Mouse (Mus musculus): ENCODE results near the gene Tjp3. TPM values are rescaled to one million over a fixed set of nuclear protein-coding genes. Genes with fewer than 3 reads are reported as not detected.

Tjp3 gene
- not detected for total RNA-seq (2021)

DNA sequence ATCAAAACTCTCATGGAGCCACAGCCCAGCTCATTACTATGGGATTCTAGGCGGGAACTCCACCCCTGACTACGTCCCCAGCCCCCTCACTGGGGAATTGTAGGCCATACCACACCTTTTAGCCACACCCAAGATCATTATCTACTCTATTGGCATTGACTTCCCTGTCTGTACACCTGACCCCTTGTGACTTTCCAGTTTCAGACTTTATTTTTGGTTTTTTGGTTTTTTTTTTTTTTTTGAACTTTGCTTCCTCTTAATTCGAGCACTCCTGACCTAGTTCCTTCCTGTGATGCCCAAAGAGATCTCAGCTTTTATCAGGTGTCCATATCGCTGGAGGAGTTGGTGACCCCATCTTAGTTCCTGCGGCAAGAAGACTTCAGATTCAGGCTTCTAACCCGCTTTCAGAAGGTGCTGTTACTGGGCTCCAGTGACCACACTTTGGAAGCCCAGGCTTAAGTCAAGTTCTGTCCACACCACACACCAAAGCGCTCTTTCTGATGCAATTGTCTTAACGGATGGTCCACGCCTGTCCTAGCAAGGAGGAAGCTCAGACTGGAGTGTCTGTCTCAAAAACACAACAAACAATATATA is at the start of gene Tjp3:
Gene Tjp3, minus strand, starts transcription at position 71 of the 594 bp plus-strand sequence.
- DNase-seq (ENCODE audit: low spot score) = no peak
- intact Hi-C loops (cut with DNase I) = loop anchor here (2.0 kb wide), 2 partner anchors 29 to 49 kb away; partner anchors contain the start of gene Cactin

DNA sequence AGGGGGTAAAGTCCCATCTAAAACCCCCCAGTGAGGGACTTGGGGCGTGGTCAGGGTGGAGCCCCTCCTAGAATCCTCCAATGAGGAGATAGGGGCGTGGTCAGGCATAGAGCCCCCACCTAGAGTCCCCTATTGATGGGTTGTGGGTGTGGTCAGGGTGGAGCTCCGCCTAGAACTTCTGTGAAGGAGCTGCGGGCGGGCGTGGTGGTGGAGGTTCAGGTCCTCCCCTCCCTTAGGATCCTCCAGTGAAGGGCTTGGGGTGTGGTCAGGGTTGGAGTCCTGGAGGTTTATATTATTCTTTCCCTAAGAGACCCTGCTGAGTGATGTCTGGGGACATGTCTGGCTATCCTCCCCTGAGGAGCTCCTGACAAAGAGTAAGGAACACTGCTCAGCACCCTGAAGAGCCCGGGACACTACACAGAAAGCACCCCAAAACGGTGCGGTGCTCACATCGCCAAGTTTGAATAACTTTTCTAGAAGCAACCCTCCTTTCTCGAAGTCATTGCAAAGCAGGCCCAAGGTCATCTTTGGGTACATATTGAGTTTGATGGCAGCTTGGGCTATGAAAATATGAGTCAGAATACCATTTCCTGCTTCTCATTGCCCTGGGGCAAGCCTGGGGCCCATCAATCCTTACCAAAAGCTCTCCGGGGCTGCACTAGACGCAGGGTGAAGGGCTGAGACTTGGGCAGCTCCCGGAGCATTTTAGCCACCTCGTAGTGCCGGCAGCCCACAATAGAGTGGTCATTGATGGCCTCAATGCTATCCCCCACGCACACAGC is 49.4 kb upstream of the Tjp3 start:
- DNase-seq (ENCODE audit: low spot score) = no peak
- intact Hi-C loops (cut with DNase I) = loop anchor here (2.0 kb wide), 1 partner anchor 50 kb away; the partner anchor contains the start of gene Tjp3

DNA sequence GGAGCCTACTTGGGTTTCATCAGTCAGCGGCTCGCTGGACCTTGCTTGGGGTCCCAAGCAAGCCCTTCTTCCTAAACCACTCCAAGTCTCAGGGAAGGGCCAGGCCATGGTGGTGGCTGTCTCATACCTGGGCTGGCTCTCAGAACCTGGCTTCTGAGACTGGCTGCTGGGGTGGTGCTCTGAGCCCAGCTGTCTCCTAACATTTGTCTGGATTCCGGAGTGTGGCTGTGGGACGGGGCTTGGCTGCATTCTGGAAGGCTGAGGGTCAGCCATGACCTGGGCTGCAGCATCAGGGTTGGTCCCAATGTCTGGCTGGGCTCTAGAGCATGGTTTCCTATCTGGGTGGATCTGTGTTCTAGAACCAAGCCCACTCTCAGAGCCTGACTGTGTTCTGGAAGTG is 45.2 kb upstream of the Tjp3 start:
- DNase-seq (ENCODE audit: low spot score) = no peak
- intact Hi-C loops (cut with DNase I) = no loop called here

DNA sequence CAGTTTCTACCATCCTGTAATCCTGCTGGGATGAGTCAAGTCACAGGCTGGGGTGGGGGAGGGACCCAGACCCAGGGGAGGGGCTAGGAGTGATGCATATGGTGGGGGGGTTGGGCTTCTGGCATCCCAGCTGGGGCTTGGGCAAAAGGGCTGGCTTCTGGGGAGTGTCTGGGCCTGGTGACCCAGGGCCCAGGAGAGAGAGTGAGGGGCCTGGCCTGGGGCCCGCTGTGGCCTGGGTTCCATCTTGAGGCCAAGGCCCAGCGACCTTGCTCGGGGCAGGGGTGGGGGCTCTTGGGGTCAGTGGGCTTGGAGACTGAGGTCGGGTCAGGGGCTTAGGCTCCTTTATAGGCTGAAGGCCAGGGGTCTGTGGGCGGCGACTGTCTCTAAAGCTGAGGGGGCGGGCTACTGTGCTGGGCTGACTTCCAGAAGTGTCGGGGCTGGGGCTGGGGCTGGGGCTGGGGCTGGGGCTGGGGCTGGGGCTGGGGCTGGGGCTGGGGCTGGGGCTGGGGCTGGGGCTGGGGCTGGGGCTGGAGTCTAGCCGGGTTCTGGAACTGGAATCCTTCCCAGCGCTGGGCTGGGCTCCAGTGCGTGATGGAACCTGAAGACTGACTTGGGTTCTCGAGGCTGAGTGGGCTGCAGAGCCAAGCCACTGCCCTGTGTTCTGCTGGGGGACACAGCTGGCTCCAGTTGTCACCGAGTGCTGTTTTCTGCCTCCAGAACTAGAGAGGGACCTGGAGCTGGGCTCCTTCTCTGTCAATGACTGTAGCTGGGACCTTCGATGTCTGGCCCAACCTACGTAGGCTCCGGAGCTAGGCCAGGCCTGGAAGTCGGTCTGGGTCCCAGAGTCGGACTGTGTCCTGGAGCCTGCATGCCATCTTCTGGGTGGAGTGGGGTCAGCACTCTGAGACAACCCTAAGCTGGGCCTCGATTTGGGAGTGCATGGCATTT is 44.3 kb upstream of the Tjp3 start:
- no peak for DNase-seq (ENCODE audit: low spot score)
- intact Hi-C loops (cut with DNase I) = no loop called here

DNA sequence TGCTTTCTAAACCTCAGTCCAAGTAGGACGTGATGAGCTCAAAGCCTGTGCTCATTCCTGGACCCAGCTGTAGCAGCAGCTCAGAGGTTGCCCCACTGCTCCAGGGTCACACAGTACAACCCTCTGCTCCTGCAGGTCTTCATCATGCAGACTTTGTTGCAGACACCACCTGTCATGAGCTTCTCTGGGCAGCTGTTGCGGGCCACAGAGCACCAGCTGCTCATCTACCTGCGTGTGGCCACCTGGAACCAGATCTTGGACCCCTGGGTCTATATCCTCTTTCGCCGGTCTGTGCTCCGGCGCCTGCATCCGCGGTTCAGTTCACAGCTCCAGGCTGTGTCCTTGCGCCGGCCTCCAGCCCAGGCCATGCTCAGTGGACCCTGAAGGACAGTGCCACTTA is 42.9 kb upstream of the Tjp3 start:
- DNase-seq (ENCODE audit: low spot score) = no peak
- intact Hi-C loops (cut with DNase I) = no loop called here

DNA sequence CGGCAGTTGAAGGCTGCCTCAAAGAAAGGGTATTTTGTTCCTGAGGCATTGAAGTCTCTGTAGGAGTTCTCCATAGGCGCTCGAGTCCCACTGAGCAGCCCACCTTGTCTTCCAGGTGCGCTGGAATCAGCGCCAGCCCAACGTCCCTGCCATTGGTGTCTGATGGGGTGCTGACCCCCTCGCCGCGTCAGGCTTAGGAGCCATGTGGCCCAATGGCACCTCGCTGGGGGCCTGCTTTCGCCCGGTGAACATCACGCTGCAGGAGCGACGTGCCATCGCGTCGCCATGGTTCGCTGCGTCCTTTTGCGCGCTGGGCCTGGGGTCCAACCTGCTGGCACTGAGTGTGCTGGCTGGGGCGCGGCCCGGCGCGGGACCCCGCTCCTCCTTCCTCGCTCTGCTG is 40.9 kb upstream of the Tjp3 start:
- DNase-seq (ENCODE audit: low spot score) = no peak
- intact Hi-C loops (cut with DNase I) = no loop called here

DNA sequence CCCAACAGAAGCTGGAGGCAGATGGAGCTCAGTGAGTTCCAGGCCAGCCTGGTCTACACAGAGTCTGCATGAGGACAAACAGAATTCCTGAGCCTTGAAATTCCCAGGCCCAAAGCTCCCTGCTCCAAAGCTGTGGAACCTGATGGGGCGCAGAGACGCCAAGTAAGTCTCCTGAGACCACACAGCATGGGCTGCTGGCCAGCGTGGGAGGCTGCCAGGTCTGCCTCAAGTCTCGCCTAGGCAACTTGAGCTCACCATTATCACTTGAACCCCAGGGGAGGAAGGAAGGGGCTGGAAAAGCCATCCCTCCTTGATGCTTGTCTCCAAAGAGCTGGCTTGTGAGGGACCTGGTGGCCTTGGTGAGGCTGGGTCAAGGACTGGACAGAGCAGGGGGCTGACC is 38.6 kb upstream of the Tjp3 start:
- intact Hi-C loops (cut with DNase I) = no loop called here
- DNase-seq (ENCODE audit: low spot score) = peak; percentile 70

DNA sequence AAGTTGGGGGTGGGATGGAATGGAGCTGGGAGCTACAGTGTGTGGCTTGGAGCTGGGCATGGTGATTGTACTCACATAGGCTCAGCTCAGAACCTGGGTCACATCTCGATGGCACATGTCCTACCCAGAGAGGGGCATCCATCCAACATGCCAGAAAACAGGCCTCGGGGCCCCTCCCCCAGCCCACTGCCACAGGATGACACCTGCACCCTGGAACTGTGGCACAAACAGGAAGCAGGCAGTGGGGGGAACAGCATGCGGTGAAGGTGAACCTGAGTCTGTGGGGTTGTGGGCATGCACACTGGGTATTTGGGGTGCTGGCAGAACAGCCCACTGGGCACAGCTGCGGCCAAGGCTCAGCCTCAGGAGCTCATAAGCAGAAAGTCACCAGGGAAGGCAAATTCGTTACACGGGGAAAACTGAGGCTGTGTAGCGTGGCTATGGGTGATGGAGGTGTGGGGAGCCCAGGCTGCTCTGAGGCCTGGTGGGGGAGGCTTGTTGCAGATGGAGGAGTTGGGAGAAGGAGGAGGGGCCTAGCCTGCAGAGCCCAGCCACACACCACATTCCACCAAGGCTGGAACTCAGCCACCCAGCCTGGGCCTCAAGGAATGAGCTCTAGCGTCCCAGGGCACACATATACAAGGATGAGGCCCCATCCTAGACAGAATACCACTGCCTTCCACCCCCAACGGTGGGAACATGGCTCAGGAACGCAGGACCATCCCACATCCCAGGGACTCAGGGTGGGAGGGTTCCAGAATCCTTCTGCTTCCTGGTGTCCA is 38.0 kb upstream of the Tjp3 start:
- intact Hi-C loops (cut with DNase I) = loop anchor here (2.0 kb wide), 1 partner anchor 75 kb away; no protein-coding TSS in a partner anchor
- no peak for DNase-seq (ENCODE audit: low spot score)

DNA sequence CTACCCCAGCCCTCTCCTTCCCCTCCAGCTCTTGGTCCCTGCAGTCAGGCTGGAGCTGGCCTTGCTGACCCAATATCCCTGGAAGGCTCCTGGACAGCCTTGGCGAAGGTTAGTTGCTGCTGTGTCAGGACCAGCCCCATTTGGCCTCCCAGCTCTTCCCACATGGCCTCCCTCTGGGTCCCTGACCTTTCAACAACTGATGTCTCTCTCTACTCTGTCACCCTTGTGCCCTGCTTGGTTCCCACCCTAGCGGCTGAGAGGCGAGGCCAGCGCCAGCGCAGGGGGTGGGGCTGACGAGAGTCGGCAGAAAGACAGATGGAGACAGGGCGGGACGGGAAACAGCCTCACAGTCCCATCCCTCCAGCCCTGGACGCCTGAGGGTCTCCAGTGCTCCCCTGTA is 37.0 kb upstream of the Tjp3 start, which contains the start of gene Tbxa2r:
Gene Tbxa2r, plus strand, starts transcription at position 346 of the 400 bp plus-strand sequence.
- DNase-seq (ENCODE audit: low spot score) = peak; percentile 73
- intact Hi-C loops (cut with DNase I) = loop anchor here (2.0 kb wide), 1 partner anchor 76 kb away; no protein-coding TSS in a partner anchor

DNA sequence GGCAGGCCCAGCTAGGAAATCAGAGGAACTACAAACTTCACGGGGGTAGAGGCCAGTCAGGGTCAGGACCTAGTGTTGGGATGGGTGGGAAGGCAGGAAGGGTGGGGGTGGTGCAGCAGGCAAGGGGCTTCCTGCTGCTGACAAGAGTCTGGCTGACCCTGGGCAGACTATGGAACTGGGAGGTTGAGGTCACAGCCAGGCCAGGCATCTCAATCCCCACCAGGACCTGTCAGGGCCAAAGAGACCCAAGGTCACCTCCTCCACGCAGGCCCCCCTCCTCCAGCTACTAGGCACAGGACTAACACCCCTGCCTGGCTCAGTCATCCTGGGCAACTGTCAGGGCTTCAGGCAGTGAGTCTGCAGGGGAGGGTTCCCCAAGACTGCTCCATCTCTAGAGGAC is 36.6 kb upstream of the Tjp3 start:
- intact Hi-C loops (cut with DNase I) = loop anchor here (2.0 kb wide), 1 partner anchor 77 kb away; no protein-coding TSS in a partner anchor
- DNase-seq (ENCODE audit: low spot score) = no peak

DNA sequence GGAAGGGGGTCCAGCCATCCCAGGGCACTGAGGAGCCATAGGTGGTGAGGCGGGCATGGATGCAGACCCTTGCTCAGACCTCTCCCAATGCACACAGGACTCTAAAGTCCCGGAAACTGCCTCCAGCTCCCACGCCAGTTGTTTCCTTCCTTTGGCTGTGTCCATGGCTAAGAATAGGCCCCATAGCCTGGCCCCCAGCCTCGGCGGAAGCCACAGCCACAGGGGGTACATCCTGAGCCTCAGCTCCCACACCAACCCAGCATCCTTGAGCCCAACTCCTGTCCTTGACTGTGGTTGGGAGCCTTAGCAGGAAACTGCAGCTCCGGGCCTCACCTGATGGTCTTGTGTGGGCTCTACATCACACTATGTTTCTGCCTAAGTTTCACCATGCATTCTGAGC is 35.5 kb upstream of the Tjp3 start:
- peak; percentile 62 for DNase-seq (ENCODE audit: low spot score)
- intact Hi-C loops (cut with DNase I) = no loop called here

DNA sequence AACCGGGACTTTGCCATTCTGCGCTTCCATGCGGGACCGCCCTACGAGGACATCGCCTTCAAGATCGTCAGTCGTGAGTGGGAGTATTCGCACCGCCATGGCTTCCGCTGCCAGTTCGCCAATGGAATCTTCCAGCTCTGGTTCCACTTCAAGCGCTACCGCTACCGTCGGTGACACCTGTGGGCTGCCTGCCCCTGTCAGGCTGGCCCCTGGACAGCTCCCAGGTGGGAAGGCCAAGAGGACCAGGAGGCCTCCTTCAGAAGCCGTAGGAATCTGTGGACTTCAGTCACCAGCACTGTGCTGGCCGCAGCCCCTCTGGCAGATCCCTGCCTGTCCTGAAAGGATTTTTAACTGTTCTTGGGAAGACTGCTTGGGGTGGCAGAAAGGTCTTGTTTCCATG is 34.4 kb upstream of the Tjp3 start:
- intact Hi-C loops (cut with DNase I) = no loop called here
- no peak for DNase-seq (ENCODE audit: low spot score)

DNA sequence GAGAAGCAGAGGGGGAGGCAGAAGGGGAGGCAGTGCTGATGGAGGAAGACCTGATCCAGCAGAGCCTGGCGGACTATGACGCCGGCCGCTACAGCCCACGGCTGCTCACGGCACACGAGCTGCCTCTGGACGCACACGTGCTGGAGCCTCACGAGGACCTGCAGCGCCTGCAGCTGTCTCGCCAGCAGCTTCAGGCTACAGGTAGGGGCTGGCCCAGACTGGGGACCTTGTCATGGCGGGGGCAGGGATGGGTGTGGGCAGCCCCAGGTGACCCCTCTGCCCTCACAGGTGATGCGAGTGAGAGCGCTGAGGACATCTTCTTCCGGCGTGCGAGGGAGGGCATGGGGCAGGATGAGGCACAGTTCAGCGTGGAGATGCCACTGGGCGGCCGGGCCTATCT is 33.8 kb upstream of the Tjp3 start:
- intact Hi-C loops (cut with DNase I) = no loop called here
- no peak for DNase-seq (ENCODE audit: low spot score)

DNA sequence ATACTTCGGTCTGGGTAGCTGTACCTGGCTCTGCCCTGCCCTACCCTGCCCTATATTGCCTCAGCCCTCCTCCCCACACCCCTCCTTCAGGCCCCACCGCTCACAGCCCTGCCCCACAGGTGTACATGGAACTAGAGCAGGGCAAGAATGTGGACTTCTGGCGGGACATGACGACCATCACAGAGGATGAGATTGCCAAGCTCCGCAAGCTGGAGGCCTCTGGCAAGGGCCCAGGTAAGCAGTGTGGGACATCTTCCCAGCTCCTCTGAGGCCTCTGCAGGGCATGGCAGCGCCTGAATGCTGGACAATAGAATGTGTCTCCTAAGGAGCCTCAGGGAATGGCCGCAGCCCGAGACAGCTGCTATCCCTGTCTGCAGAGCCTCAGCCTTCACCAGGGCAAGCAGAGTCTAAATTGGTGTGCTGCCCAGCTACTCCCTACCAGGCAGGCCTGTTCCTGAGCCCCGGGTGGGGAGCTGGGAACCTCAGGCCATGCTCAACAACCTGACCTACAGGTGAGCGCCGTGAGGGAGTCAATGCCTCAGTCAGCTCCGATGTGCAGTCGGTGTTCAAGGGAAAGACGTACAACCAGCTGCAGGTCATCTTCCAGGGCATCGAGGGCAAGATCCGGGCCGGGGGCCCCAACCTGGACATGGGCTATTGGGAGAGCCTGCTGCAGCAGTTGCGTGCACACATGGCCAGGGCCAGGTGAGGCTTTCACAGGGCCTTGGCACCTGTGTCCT is 32.6 kb upstream of the Tjp3 start:
- DNase-seq (ENCODE audit: low spot score) = no peak
- intact Hi-C loops (cut with DNase I) = loop anchor here (2.0 kb wide), 1 partner anchor 19 kb away; the partner anchor contains the start of gene Gipc3

DNA sequence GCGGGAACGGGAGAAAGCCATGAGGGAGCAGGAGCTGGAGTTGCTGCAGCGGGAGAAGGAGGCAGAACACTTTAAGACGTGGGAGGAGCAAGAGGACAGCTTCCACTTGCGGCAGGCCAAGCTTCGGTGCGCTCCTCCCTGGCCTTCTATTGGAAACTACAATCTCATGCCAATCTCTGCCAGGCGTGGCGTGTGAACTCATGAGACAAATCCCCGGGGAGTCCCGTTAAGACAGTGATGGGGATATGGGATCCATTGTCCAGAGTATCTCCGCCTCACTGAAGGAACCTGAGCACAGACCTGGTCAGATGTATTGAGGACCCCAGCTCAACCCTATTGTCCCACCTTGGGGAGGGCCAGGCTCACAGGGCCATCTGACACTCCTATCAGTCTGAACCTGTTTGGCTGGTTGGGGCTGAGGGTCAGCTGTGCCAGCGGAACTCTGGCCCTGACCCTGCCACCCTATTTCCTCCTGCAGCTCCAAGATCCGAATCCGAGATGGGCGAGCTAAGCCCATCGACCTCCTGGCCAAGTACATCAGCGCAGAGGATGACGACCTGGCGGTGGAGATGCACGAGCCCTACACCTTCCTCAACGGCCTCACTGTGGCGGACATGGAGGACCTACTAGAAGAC is 31.9 kb upstream of the Tjp3 start:
- intact Hi-C loops (cut with DNase I) = loop anchor here (2.0 kb wide), 1 partner anchor 20 kb away; the partner anchor contains the start of gene Gipc3
- no peak for DNase-seq (ENCODE audit: low spot score)

DNA sequence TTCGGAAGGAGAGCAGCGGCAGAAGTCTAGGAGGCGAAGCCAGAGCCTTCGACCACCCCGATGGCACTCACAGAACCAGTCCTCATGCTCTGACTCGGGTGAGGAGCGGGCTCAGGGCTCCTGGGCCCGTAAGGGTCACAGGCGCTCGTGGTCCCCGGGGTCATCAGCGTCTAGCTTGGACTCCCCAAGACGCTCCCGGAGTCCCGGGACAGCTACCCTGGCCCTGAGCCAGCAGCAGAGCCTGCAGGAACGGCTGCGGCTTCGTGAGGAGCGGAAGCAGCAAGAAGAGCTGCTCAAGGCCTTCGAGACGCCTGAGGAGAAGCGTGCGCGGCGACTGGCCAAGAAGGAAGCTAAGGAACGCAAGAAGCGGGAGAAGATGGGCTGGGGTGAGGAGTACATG is 31.1 kb upstream of the Tjp3 start:
- intact Hi-C loops (cut with DNase I) = loop anchor here (2.0 kb wide), 1 partner anchor 20 kb away; the partner anchor contains the start of gene Gipc3
- DNase-seq (ENCODE audit: low spot score) = no peak

DNA sequence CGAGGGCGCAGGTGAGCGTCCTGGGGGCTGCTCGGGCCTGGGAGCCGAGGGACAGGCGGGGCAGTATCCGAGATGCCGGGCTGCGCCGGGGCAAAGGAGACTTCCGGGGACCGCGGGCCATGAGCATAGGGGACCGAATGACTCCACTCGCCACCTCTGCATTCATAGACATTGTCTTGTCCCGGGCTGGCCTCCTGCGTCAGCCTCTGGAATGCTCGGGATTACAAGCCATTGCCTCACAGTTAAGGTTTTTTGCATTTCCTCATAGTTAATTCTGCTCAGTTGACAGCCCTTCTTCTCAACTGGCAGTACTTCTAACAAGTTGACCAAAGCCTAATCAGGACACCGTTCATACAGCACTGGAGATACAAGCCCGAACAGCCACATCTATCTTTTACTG is 30.1 kb upstream of the Tjp3 start:
- intact Hi-C loops (cut with DNase I) = loop anchor here (2.0 kb wide), 1 partner anchor 29 kb away; the partner anchor contains the start of gene Pip5k1c
- no peak for DNase-seq (ENCODE audit: low spot score)
